Mouse (Mus musculus): ENCODE data around the gene Bend3. TPM values are rescaled to one million over a fixed set of nuclear protein-coding genes. Genes with fewer than 3 reads are reported as not detected.

Gene Bend3
- polyA plus RNA-seq, 1 experiment, result 2.7 TPM

GRCm38 (mm10) chr10:43561311-43561710 is 82.7 kb downstream of the Bend3 start:
- H3K27ac ChIP-seq (ENCODE audit: control insufficient read depth, insufficient read depth, low read depth, low read length, poor library complexity), result no peak overlapping the region
- H3K4me1 ChIP-seq (ENCODE audit: control insufficient read depth, insufficient read depth, low read length), result peaks cover 1% of the 10 kb centered on the region
- 84% methylated on average over 2 of the region's 2 CpGs for WGBS
- H3K4me3 ChIP-seq (replicated peaks; ENCODE audit: control insufficient read depth, low read depth, low read length), result no peak overlapping the region
- TF ChIP-seq CTCF (IDR thresholded peaks at IDR 0.05; ENCODE audit: control insufficient read depth, insufficient read depth, low read length), result no peak

Other genes starting within 250 kb of the Bend3 start
- 49.9 and 110 TPM in 2 replicates for gene Gm9803, start 45.3 kb downstream of the Bend3 start, polyA plus RNA-seq (2011; ENCODE audit: insufficient read depth, insufficient read length, low replicate concordance, missing spikeins)
- gene 1700021F05Rik, start 62.2 kb downstream of the Bend3 start, polyA plus RNA-seq (2011; ENCODE audit: insufficient read depth, insufficient read length, low replicate concordance, missing spikeins), result 28.8 and 56.2 TPM in 2 replicates
- 790 and 1,396 TPM in 2 replicates for gene Cd24a, start 99.5 kb downstream of the Bend3 start, polyA plus RNA-seq (2011; ENCODE audit: insufficient read depth, insufficient read length, low replicate concordance, missing spikeins)